Mouse (Mus musculus) neural tube, embryonic 11.5 days (tissue): ENCODE measurements at regions not wholly inside any gene's neighbourhood (a gene's known extent, or its start where the extent isn't known, plus 50 kb on each side); places are given as distances from the start of the nearest gene placed in this dataset.

Source experiments
- ATAC-seq: fragments of 200-750 bp; cut with Nextera tagmentation; 2 replicates; pipeline ENCODE4 v1.8.0; 2017; ENCODE audit warnings: moderate number of reproducible peaks, mild to moderate bottlenecking, moderate TSS enrichment, moderate library complexity; ENCODE audit not compliant: insufficient read depth, low FRiP score, low TSS enrichment
- DNase-seq: peaks from one replicate; pipeline ENCODE4 v3.0.0-alpha.2; 2015; ENCODE audit warnings: low spot score
- H3K27ac ChIP-seq: fragments of 300-500 bp; sonication (generic); 2 replicates; pipeline ENCODE4 v1.5.1; 2014; ENCODE audit warnings: low read depth, mild to moderate bottlenecking, low read length
- H3K27me3 ChIP-seq: fragments of 300-500 bp; sonication (generic); 2 replicates; pipeline ENCODE4 v1.6.1; 2014; ENCODE audit warnings: mild to moderate bottlenecking, low read length, mixed read lengths; ENCODE audit not compliant: control insufficient read depth, insufficient read depth
- H3K36me3 ChIP-seq: fragments of 300-500 bp; sonication (generic); 2 replicates; pipeline ENCODE4 v1.6.1; 2014; ENCODE audit warnings: mild to moderate bottlenecking, low read length, moderate library complexity, mixed read lengths; ENCODE audit not compliant: control insufficient read depth, insufficient read depth
- H3K4me1 ChIP-seq: fragments of 300-500 bp; sonication (generic); 2 replicates; pipeline ENCODE4 v1.6.1; 2014; ENCODE audit warnings: low read length, mixed read lengths; ENCODE audit not compliant: control insufficient read depth, insufficient read depth
- H3K4me2 ChIP-seq: fragments of 300-500 bp; sonication (generic); 2 replicates; pipeline ENCODE4 v1.6.1; 2014; ENCODE audit warnings: low read depth, mild to moderate bottlenecking, moderate library complexity
- H3K4me3 ChIP-seq: fragments of 300-500 bp; sonication (generic); 2 replicates; pipeline ENCODE4 v1.5.1; 2014; ENCODE audit warnings: low read depth, low read length
- H3K9ac ChIP-seq: fragments of 300-500 bp; sonication (generic); 2 replicates; pipeline ENCODE4 v1.6.1; 2014; ENCODE audit warnings: mild to moderate bottlenecking, low read length
- H3K9me3 ChIP-seq: fragments of 300-500 bp; sonication (generic); 2 replicates; pipeline ENCODE4 v1.6.1; 2016; ENCODE audit warnings: low read length; ENCODE audit not compliant: control insufficient read depth
- WGBS: fragments of 180-500 bp; shearing (Covaris S2); extraction: QIAGEN DNeasy Blood & Tissue Kit; methylation state at CpG from one replicate; pipeline ENCODE4 v1.1.7; 2014; 5-methylcytosine and 5-hydroxymethylcytosine counted together

DNA sequence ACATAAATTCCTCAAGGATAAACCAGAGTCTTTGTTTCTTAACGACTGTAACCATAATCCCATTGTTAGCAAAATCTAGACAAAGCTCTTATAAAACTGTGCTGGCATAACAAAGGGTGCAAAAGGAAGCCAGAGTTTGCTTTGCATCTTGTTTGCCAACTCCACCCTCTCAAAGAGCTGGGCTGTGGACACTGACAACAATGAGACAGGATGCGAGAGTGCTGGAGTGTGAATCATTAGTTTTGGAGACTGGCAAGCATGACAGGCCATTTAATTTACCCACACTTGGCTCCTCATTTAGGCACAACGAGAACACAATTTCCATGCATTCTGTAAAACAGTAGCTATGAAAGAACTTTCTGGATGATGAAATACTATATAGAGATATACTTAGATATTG, 994.4 kb downstream of the Rapgef2 start:
- H3K27ac ChIP-seq, result no peak overlapping the region
- H3K4me3 ChIP-seq, result no peak overlapping the region
- 40% methylated on average over 3 of the region's 3 CpGs for WGBS
- H3K4me1 ChIP-seq, result no peaks in the 10 kb centered on the region
- no peaks in the 10 kb centered on the region for H3K36me3 ChIP-seq
- no peak overlapping the region for H3K9ac ChIP-seq
- H3K9me3 ChIP-seq, result no peaks in the 10 kb centered on the region
- no peak overlapping the region for H3K4me2 ChIP-seq
- DNase-seq (no peak), ATAC-seq (peak; percentile 38; the same call in 1 of the 2 replicates)
- H3K27me3 ChIP-seq, result no peaks in the 10 kb centered on the region

DNA sequence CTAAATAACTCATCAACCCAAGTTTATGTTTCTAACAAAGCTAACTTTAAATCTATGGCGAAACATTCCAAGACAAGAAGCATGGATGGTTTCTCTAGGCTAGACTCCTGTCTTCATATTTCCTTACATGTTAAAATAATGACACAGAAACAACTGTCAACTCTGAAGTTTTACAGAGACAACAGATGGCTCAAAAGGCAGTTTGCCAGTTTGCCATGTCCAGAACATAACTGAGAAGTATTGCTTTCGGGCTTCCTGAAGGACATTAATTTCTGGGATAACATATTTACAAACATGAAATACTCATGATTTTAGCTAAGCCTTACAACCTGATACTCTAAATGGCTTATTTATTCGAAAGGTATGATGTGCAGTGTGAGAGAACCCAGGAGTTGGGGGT, 1002.2 kb downstream of the Rapgef2 start:
- no peaks in the 10 kb centered on the region for H3K4me1 ChIP-seq
- no peaks in the 10 kb centered on the region for H3K27me3 ChIP-seq
- H3K9ac ChIP-seq, result no peak overlapping the region
- no peaks in the 10 kb centered on the region for H3K9me3 ChIP-seq
- 92% methylated on average over 3 of the region's 3 CpGs for WGBS
- no peaks in the 10 kb centered on the region for H3K36me3 ChIP-seq
- no peak overlapping the region for H3K4me3 ChIP-seq
- ATAC-seq (no peak), DNase-seq (no peak)
- H3K4me2 ChIP-seq, result no peak overlapping the region
- H3K27ac ChIP-seq, result no peak overlapping the region

- ATAC-seq, result no peak
- Histone ChIP-seq H3K9ac (no peak overlapping the region), H3K9me3 (no peaks in the 10 kb centered on the region), H3K4me2 (no peak overlapping the region), H3K36me3 (no peaks in the 10 kb centered on the region), H3K4me3 (no peak overlapping the region), H3K27ac (no peak overlapping the region), H3K27me3 (no peaks in the 10 kb centered on the region), H3K4me1 (no peaks in the 10 kb centered on the region)
- WGBS, result 84% methylated on average over 7 of the region's 7 CpGs
- no peak for DNase-seq
Measured at GRCm38 (mm10) chr3:78236920-78237319, 1049.4 kb downstream of the Rapgef2 start.

DNA sequence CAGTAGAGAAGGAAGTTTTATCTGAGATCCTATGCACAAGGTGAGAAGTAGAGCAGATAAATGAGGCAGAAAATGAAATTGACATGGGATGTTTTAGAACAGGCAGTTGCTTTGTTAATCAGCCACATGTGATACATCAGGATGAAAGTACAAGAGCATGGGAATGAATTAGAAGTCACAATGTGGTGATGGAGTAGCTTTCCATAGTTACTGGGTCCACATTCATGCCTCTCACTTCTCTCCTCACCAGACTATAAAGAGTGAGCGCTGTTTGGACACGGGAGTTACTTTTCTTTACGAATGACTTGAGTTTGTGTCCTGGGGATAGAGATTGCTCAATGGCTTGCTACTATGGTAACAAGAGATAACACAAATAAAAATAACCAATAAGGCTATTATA, 1076.6 kb downstream of the Rapgef2 start:
- peak; percentile 53; the same call in 1 of the 2 replicates for ATAC-seq
- H3K4me3 ChIP-seq, result no peak overlapping the region
- H3K27me3 ChIP-seq, result no peaks in the 10 kb centered on the region
- H3K36me3 ChIP-seq, result no peaks in the 10 kb centered on the region
- peak; percentile 10 for DNase-seq
- no peak overlapping the region for H3K9ac ChIP-seq
- H3K4me1 ChIP-seq, result no peaks in the 10 kb centered on the region
- no peaks in the 10 kb centered on the region for H3K9me3 ChIP-seq
- no peak overlapping the region for H3K27ac ChIP-seq
- no peak overlapping the region for H3K4me2 ChIP-seq
- WGBS, result 58% methylated on average over 3 of the region's 3 CpGs

DNA sequence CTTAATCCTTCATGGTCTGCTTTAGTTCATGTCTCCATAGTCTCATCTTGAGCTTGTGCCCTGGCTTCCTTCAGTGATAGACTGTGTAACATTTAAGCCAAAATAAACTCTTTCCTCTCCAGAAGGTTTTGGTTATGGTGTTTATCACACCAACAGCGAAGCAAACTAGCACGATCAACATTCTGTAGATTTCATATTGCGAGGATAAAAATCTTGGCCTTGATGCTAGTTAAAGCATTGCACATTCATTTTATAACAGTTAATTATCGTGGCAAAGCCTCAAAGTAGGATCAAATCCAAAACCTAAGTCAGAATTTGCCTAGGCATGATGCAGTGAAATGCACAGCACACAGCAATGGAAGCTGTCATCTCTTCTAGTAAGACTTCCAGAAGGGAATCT, 1123.7 kb downstream of the Rapgef2 start:
- DNase-seq (no peak), ATAC-seq (no peak)
- Histone ChIP-seq H3K36me3 (no peaks in the 10 kb centered on the region), H3K27ac (no peak overlapping the region), H3K4me1 (no peaks in the 10 kb centered on the region), H3K4me2 (no peak overlapping the region), H3K9me3 (no peaks in the 10 kb centered on the region), H3K27me3 (no peaks in the 10 kb centered on the region), H3K4me3 (no peak overlapping the region), H3K9ac (no peak overlapping the region)
- WGBS, result 90% methylated on average over 4 of the region's 4 CpGs

GRCm38 (mm10) chr3:78158450-78158849, 1127.9 kb downstream of the Rapgef2 start:
- 94% methylated on average over 4 of the region's 4 CpGs for WGBS
- Histone ChIP-seq H3K9me3 (no peaks in the 10 kb centered on the region), H3K4me3 (no peak overlapping the region), H3K27me3 (no peaks in the 10 kb centered on the region), H3K27ac (no peak overlapping the region), H3K4me2 (no peak overlapping the region), H3K9ac (no peak overlapping the region), H3K4me1 (no peaks in the 10 kb centered on the region), H3K36me3 (no peaks in the 10 kb centered on the region)
- no peak for DNase-seq
- ATAC-seq, result no peak
